Mouse (Mus musculus): ENCODE data around the gene Rcvrn. TPM values are rescaled to one million over a fixed set of nuclear protein-coding genes. Genes with fewer than 3 reads are reported as not detected.
A peak's percentile ranks its signal among the peaks of the same experiment; 100 is the strongest.

Gene Rcvrn
- polyA plus RNA-seq, 1 experiment from 2014 or later, result not detected

- Histone ChIP-seq H3K4me2 (ENCODE audit: low read length) (no peak overlapping the region), H3K4me3 (ENCODE audit: low read depth, low read length) (no peak overlapping the region), H3K27me3 (ENCODE audit: control insufficient read depth, insufficient read depth, low read depth, low read length) (no peaks in the 10 kb centered on the region), H3K9me3 (replicated peaks; ENCODE audit: control insufficient read depth, low read length, poor library complexity, severe bottlenecking) (no peaks in the 10 kb centered on the region), H3K4me1 (ENCODE audit: control insufficient read depth, insufficient read depth, low read length) (peaks cover 17% of the 10 kb centered on the region), H3K27ac (ENCODE audit: low read length) (no peak overlapping the region), H3K36me3 (ENCODE audit: control insufficient read depth, insufficient read depth, low read length) (no peaks in the 10 kb centered on the region), H3K9ac (ENCODE audit: low read depth, low read length) (no peak overlapping the region)
- ATAC-seq, result no peak
- 82% methylated on average over 4 of the region's 4 CpGs for WGBS
These were observed 40.6 kb upstream of the Rcvrn start for GRCm38 (mm10) chr11:67654514-67654913.

GRCm38 (mm10) chr11:67655236-67655959 is 39.7 kb upstream of the Rcvrn start:
- Histone ChIP-seq H3K9ac (ENCODE audit: low read depth, low read length) (no peak overlapping the region), H3K4me1 (ENCODE audit: control insufficient read depth, insufficient read depth, low read length) (peaks cover 17% of the 10 kb centered on the region), H3K27me3 (ENCODE audit: control insufficient read depth, insufficient read depth, low read depth, low read length) (no peaks in the 10 kb centered on the region), H3K4me2 (ENCODE audit: low read length) (no peak overlapping the region), H3K4me3 (ENCODE audit: low read depth, low read length) (no peak overlapping the region), H3K9me3 (replicated peaks; ENCODE audit: control insufficient read depth, low read length, poor library complexity, severe bottlenecking) (no peaks in the 10 kb centered on the region), H3K27ac (ENCODE audit: low read length) (no peak overlapping the region), H3K36me3 (ENCODE audit: control insufficient read depth, insufficient read depth, low read length) (no peaks in the 10 kb centered on the region)
- ATAC-seq, result no peak
- WGBS, result 70% methylated on average over 17 of the region's 17 CpGs

- no peaks in the 10 kb centered on the region for H3K36me3 ChIP-seq (ENCODE audit: control insufficient read depth, insufficient read depth, low read length)
- no peak overlapping the region for H3K27ac ChIP-seq (ENCODE audit: low read length)
- WGBS, result 77% methylated on average over 7 of the region's 7 CpGs
- no peak for ATAC-seq
- no peaks in the 10 kb centered on the region for H3K27me3 ChIP-seq (ENCODE audit: control insufficient read depth, insufficient read depth, low read depth, low read length)
- H3K4me2 ChIP-seq (ENCODE audit: low read length), result no peak overlapping the region
- no peaks in the 10 kb centered on the region for H3K9me3 ChIP-seq (replicated peaks; ENCODE audit: control insufficient read depth, low read length, poor library complexity, severe bottlenecking)
- H3K4me3 ChIP-seq (ENCODE audit: low read depth, low read length), result no peak overlapping the region
- peaks cover 17% of the 10 kb centered on the region for H3K4me1 ChIP-seq (ENCODE audit: control insufficient read depth, insufficient read depth, low read length)
- no peak overlapping the region for H3K9ac ChIP-seq (ENCODE audit: low read depth, low read length)
These were observed 38.8 kb upstream of the Rcvrn start for GRCm38 (mm10) chr11:67656366-67656765.

- no peak overlapping the region for H3K4me2 ChIP-seq (ENCODE audit: low read length)
- no peaks in the 10 kb centered on the region; the same call in 1 of the 2 replicates for H3K36me3 ChIP-seq (ENCODE audit: control insufficient read depth, insufficient read depth, low read length)
- ATAC-seq, result no peak
- no peak overlapping the region for H3K27ac ChIP-seq (ENCODE audit: low read length)
- no peak overlapping the region for H3K9ac ChIP-seq (ENCODE audit: low read depth, low read length)
- no peak overlapping the region for H3K4me3 ChIP-seq (ENCODE audit: low read depth, low read length)
- no peaks in the 10 kb centered on the region for H3K9me3 ChIP-seq (replicated peaks; ENCODE audit: control insufficient read depth, low read length, poor library complexity, severe bottlenecking)
- 88% methylated on average over 9 of the region's 9 CpGs for WGBS
- no peaks in the 10 kb centered on the region for H3K27me3 ChIP-seq (ENCODE audit: control insufficient read depth, insufficient read depth, low read depth, low read length)
- H3K4me1 ChIP-seq (ENCODE audit: control insufficient read depth, insufficient read depth, low read length), result peaks cover 17% of the 10 kb centered on the region
These were observed 38.3 kb upstream of the Rcvrn start for GRCm38 (mm10) chr11:67656811-67657210.

GRCm38 (mm10) chr11:67657685-67658382 is 37.3 kb upstream of the Rcvrn start:
- no peaks in the 10 kb centered on the region for H3K27me3 ChIP-seq (ENCODE audit: control insufficient read depth, insufficient read depth, low read depth, low read length)

GRCm38 (mm10) chr11:67661465-67661864 is 33.7 kb upstream of the Rcvrn start:
- no peak overlapping the region for H3K4me2 ChIP-seq (ENCODE audit: low read length)
- H3K9ac ChIP-seq (ENCODE audit: low read depth, low read length), result no peak overlapping the region
- H3K4me3 ChIP-seq (ENCODE audit: low read depth, low read length), result no peak overlapping the region
- 91% methylated on average over 8 of the region's 8 CpGs for WGBS
- no peak for ATAC-seq
- H3K9me3 ChIP-seq (replicated peaks; ENCODE audit: control insufficient read depth, low read length, poor library complexity, severe bottlenecking), result no peaks in the 10 kb centered on the region
- H3K27me3 ChIP-seq (ENCODE audit: control insufficient read depth, insufficient read depth, low read depth, low read length), result no peaks in the 10 kb centered on the region
- H3K4me1 ChIP-seq (ENCODE audit: control insufficient read depth, insufficient read depth, low read length), result peaks cover 2% of the 10 kb centered on the region; the same call in 1 of the 2 replicates
- H3K36me3 ChIP-seq (ENCODE audit: control insufficient read depth, insufficient read depth, low read length), result no peaks in the 10 kb centered on the region; the same call in 1 of the 2 replicates
- no peak overlapping the region for H3K27ac ChIP-seq (ENCODE audit: low read length)

More at GRCm38 (mm10) chr11:67657685-67658382, 37.3 kb upstream of the Rcvrn start:
- Histone ChIP-seq H3K9ac (ENCODE audit: low read depth, low read length) (no peak overlapping the region), H3K9me3 (replicated peaks; ENCODE audit: control insufficient read depth, low read length, poor library complexity, severe bottlenecking) (no peaks in the 10 kb centered on the region), H3K4me1 (ENCODE audit: control insufficient read depth, insufficient read depth, low read length) (peaks cover 9% of the 10 kb centered on the region), H3K27ac (ENCODE audit: low read length) (no peak overlapping the region), H3K4me2 (ENCODE audit: low read length) (no peak overlapping the region), H3K36me3 (ENCODE audit: control insufficient read depth, insufficient read depth, low read length) (no peaks in the 10 kb centered on the region; the same call in 1 of the 2 replicates), H3K4me3 (ENCODE audit: low read depth, low read length) (no peak overlapping the region)
- 46% methylated on average over 11 of the region's 11 CpGs for WGBS
- peak; percentile 39; the same call in 1 of the 2 replicates for ATAC-seq

- H3K9ac ChIP-seq (ENCODE audit: low read depth, low read length), result no peak overlapping the region
- no peak for ATAC-seq
- H3K4me2 ChIP-seq (ENCODE audit: low read length), result no peak overlapping the region
- no peaks in the 10 kb centered on the region for H3K9me3 ChIP-seq (replicated peaks; ENCODE audit: control insufficient read depth, low read length, poor library complexity, severe bottlenecking)
- WGBS, result 97% methylated on average over 4 of the region's 4 CpGs
- H3K4me3 ChIP-seq (ENCODE audit: low read depth, low read length), result no peak overlapping the region
- H3K27me3 ChIP-seq (ENCODE audit: control insufficient read depth, insufficient read depth, low read depth, low read length), result no peaks in the 10 kb centered on the region
- H3K27ac ChIP-seq (ENCODE audit: low read length), result no peak overlapping the region
- H3K36me3 ChIP-seq (ENCODE audit: control insufficient read depth, insufficient read depth, low read length), result no peaks in the 10 kb centered on the region; the same call in 1 of the 2 replicates
- no peaks in the 10 kb centered on the region for H3K4me1 ChIP-seq (ENCODE audit: control insufficient read depth, insufficient read depth, low read length)
These were observed 31.7 kb upstream of the Rcvrn start for GRCm38 (mm10) chr11:67663437-67663836.

GRCm38 (mm10) chr11:67664261-67664660 is 30.9 kb upstream of the Rcvrn start:
- Histone ChIP-seq H3K27ac (ENCODE audit: low read length) (no peak overlapping the region), H3K36me3 (ENCODE audit: control insufficient read depth, insufficient read depth, low read length) (no peaks in the 10 kb centered on the region; the same call in 1 of the 2 replicates), H3K9me3 (replicated peaks; ENCODE audit: control insufficient read depth, low read length, poor library complexity, severe bottlenecking) (no peaks in the 10 kb centered on the region), H3K4me1 (ENCODE audit: control insufficient read depth, insufficient read depth, low read length) (no peaks in the 10 kb centered on the region), H3K4me2 (ENCODE audit: low read length) (no peak overlapping the region), H3K4me3 (ENCODE audit: low read depth, low read length) (no peak overlapping the region), H3K27me3 (ENCODE audit: control insufficient read depth, insufficient read depth, low read depth, low read length) (no peaks in the 10 kb centered on the region), H3K9ac (ENCODE audit: low read depth, low read length) (no peak overlapping the region)
- no peak for ATAC-seq
- 87% methylated on average over 3 of the region's 3 CpGs for whole genome bisulfite sequencing

GRCm38 (mm10) chr11:67664918-67665317 is 30.2 kb upstream of the Rcvrn start:
- H3K27ac ChIP-seq (ENCODE audit: low read length), result no peak overlapping the region
- no peaks in the 10 kb centered on the region for H3K27me3 ChIP-seq (ENCODE audit: control insufficient read depth, insufficient read depth, low read depth, low read length)
- H3K9me3 ChIP-seq (replicated peaks; ENCODE audit: control insufficient read depth, low read length, poor library complexity, severe bottlenecking), result no peaks in the 10 kb centered on the region
- H3K4me1 ChIP-seq (ENCODE audit: control insufficient read depth, insufficient read depth, low read length), result no peaks in the 10 kb centered on the region
- H3K4me2 ChIP-seq (ENCODE audit: low read length), result no peak overlapping the region
- WGBS, result 86% methylated on average over 6 of the region's 6 CpGs
- ATAC-seq, result no peak
- no peak overlapping the region for H3K4me3 ChIP-seq (ENCODE audit: low read depth, low read length)
- H3K36me3 ChIP-seq (ENCODE audit: control insufficient read depth, insufficient read depth, low read length), result no peaks in the 10 kb centered on the region; the same call in 1 of the 2 replicates
- H3K9ac ChIP-seq (ENCODE audit: low read depth, low read length), result no peak overlapping the region
